Mouse (Mus musculus) embryonic fibroblast, embryonic 13.5 days (primary cell): ENCODE measurements around the gene Rph3a. TPM values are rescaled to one million over a fixed set of nuclear protein-coding genes. Genes with fewer than 3 reads are reported as not detected.
"Not testable (repeated sequence)": the region's sequence is repeated elsewhere in the genome, so short reads cannot be mapped to it uniquely, and the experiment has no call there.

ENCODE experiments used
- H3K27ac ChIP-seq: 2 replicates; pipeline ENCODE4 v1.5.1; 2012; ENCODE audit warnings: low read length, control low read depth, inconsistent platforms; ENCODE audit not compliant: insufficient read depth
- H3K4me1 ChIP-seq: 2 replicates; pipeline ENCODE4 v1.6.1; 2011; ENCODE audit warnings: low read length; ENCODE audit not compliant: control insufficient read depth, insufficient read depth
- H3K4me3 ChIP-seq: 2 replicates; pipeline ENCODE4 v1.5.1; 2011; ENCODE audit warnings: mild to moderate bottlenecking, control low read depth, low read length; ENCODE audit not compliant: insufficient read depth
- CTCF ChIP-seq: IDR thresholded peaks from 2 replicates; pipeline ENCODE4 v1.5.1; 2011; ENCODE audit warnings: mild to moderate bottlenecking, control low read depth, low read length, moderate library complexity, borderline replicate concordance; ENCODE audit not compliant: insufficient read depth
- POLR2A ChIP-seq: IDR thresholded peaks from 2 replicates; pipeline ENCODE4 v1.6.1; 2011; ENCODE audit warnings: low read depth, mild to moderate bottlenecking, control low read depth, low read length, moderate library complexity
- polyA plus RNA-seq: library from polyadenylated mRNA; stranded (reverse); fragments of >200 nt; gene quantifications from 2 replicates; pipeline ENCODE4 v1.2.4, GENCODE M21; 2011; ENCODE audit warnings: low read depth; ENCODE audit not compliant: missing spikeins, insufficient read length

The Rph3a gene
- polyA plus RNA-seq, 1 experiment: not detected

DNA sequence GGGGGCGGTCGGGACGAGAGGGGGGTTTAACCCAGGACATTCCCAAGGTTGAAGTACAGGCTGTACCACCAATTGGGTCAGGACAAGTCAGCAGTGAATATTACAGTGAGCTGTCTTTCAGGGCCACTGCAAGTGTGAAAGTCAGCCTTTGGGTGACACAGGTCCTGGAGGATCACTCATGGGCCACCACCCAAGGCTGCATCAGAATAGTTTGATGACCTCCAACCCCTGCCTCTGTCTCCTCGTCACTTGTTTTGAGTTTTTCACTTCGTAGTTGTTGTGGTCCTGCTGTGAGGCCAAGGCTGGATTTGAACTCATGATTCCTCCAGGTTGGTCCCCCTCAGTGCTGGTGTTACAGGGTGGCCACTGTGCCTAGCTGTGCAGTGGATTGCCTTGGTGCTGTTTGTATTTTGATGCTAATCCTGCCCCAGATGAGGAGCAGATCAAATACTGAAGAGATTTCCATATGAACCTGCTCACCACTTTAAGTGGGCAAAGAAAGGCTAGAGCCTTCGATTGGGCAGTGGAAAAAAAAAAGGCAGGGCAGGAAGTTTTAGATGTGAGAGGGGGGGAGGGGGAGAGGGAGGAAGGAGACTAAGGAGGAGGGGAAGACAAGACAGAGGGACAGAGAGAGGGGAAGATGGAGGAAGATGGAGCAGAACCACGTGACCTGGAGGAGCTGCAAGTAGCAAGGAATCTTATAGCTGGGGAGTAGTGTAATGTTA is 101.5 kb downstream of the Rph3a start:
- no peak for TF ChIP-seq CTCF
- no peak for TF ChIP-seq POLR2A
- Histone ChIP-seq H3K27ac (no peak overlapping the region), H3K4me1 (no peaks in the 10 kb centered on the region), H3K4me3 (no peak overlapping the region)

DNA sequence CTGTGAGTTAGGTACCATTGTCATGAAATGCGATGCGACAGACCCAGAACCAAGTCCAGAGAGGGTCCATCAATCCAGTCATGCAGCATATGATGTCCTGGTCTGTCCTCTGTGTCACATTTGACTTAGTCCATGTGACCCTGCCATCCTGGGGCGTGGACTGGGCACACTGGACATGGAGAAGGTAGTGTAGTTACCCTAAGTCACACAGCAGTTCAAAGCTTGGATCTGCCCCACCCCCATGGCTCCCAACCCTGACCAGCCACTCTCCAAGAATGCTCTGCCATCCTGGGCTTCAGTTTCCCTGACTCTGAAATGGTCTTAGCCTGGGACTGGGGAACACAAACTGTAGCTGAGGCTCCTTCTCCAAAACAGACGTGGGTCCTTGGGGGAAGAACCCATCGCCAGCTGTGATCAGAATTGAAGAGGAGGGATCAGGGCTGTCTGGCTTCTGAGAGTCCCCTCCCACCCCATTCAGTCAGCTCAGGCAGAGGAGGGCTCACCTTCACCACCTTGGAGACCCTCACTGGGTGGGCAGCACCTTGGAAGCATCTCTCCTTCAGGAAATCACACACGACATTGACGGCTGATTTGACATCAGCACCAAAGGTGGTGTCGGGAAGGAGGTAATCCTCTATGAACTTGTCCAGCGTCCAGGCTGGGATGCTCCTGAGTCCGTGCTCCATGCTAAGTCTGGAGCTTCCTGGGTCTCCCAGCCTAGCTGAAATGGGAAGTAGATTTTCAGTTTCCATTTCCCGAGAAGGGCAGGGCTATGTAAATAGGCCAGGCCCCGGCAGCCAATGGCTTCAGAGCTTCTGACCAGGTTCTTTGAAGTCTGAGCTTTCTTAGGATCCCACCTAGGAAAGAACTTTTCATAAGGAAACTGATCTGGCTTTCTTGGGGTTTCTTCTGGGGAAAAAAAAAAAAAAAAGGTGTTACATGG is 102.8 kb downstream of the Rph3a start, which contains the start of gene Oas1a:
Gene Oas1a (minus strand): TSS at position 731 of the 943 bp plus-strand sequence.
- peak within 1 kb of the TSS; percentile 17; the same call in 1 of the 2 replicates for H3K4me3 ChIP-seq
- not testable (repeated sequence) for H3K4me1 ChIP-seq, H3K27ac ChIP-seq
- TF ChIP-seq POLR2A: 0 out of 2 replicates have a peak, but pooled peaks have one; percentile 21

DNA sequence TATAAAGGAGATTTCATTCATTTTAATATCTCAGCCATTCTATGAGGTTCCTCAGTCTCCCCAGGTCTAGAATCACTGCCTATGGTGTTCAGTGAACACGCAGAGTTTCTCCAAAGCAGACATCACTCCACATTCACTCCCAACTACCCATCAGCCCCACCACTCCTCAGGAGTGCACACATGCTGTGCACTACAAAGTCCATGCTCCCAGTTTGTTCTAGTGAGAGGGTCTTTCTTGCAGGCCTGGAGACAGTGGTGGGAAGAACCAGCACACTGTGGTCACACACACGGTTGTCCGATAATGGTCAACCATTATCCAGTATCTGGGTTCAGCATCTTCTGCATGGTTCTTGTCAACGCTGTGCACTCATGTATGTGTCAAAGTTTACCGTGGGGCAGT is 107.8 kb downstream of the Rph3a start:
- H3K27ac ChIP-seq: no peak overlapping the region
- H3K4me1 ChIP-seq: no peaks in the 10 kb centered on the region
- H3K4me3 ChIP-seq: no peak overlapping the region
- TF ChIP-seq POLR2A: no peak

DNA sequence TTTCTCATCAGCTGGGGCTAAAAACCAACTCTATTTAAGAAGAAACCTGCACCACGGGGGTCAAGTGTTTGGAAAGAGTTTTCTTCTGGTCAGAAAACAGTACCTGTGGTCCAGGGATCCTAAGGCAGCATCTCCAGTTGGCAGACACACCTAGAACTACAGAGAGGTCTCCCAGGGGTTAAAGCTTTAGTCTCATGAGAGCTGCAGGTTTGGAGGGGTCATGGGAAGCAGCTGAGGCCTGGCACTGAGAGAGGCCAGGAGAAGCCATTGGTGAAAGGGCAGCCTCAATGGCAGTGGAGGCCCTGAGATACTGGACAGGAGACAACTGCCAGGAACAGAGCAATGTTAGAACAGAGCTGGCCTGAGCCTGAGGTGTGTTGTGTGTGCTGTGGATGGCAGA is 109.2 kb downstream of the Rph3a start:
- TF ChIP-seq POLR2A (no peak), CTCF (no peak)
- no peak overlapping the region for H3K27ac ChIP-seq
- no peak overlapping the region for H3K4me3 ChIP-seq
- H3K4me1 ChIP-seq: no peaks in the 10 kb centered on the region

DNA sequence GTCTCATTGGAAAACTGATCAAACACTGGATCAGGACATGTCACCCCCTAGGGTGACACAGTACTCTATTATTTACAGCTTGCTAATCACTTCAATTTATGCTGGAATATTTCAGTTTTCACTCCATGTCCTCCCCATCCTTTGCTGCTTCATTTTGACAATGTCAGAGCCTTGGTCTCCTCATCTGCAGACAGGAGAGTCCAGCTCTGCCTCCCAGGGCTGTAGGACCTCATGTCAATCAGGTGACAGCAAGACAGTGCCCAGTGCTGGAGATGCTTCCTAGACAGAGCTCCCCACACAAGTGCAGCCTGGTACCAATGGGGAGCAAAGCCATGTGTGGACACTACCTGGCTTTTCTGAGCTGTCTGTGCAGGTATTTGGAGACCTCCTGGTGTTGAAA is 111.2 kb downstream of the Rph3a start:
- TF ChIP-seq POLR2A: no peak
- no peak for TF ChIP-seq CTCF
- no peaks in the 10 kb centered on the region for H3K4me1 ChIP-seq
- H3K4me3 ChIP-seq: no peak overlapping the region
- no peak overlapping the region for H3K27ac ChIP-seq

DNA sequence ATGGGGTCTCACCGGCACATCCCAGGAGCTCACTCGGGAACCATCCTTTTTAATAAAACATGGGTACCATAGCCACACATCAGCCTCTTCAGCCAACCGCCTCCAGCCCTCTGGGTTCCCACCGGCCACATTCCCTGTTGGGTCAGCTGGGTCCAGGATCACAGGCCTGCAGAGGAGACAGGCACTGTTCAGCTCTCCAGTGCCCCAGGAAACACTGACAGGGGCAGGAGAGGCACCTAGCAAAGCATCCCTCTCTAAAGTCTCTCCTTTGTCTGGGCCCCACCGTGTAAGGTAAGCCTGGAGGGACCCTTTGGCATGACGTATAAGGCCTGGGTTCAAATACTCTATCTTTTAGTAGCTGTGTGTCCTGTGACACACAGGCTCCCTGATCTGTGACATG is 111.6 kb downstream of the Rph3a start:
- TF ChIP-seq CTCF (no peak), POLR2A (no peak)
- Histone ChIP-seq H3K4me3 (no peak overlapping the region), H3K4me1 (no peaks in the 10 kb centered on the region), H3K27ac (no peak overlapping the region)

DNA sequence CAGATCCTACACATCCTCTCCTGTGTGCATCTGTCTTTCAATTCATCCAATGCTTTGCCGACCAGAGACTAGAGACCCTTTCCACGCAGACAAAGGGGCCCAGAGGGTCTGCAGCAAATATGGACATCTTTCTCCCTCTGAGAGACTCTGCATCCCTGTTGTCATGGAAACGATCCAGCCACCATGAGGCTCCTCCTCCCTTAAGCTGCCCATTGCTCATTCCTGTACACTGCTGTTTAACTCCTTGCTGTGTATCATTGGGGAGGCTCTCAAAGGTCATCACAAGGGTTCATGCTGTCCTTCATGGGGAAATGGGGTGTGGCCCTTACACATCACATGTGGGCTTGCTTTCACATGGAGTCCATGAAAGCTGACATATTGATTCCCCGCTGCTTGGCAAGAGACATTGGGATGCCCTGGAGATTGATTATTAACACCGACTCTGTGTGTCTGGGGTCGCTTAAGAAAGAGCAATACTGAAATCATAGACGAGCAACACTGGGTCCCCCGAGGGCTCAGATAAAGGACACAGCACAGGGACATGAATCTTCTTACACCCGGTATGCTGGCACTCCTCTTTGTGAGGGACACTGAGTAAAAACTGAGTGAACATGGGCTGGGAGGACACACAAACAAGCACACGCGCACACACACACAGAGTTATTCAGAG is 114.5 kb downstream of the Rph3a start:
- TF ChIP-seq POLR2A (no peak), CTCF (no peak)
- no peak overlapping the region for H3K27ac ChIP-seq
- no peak overlapping the region for H3K4me3 ChIP-seq
- H3K4me1 ChIP-seq: no peaks in the 10 kb centered on the region

DNA sequence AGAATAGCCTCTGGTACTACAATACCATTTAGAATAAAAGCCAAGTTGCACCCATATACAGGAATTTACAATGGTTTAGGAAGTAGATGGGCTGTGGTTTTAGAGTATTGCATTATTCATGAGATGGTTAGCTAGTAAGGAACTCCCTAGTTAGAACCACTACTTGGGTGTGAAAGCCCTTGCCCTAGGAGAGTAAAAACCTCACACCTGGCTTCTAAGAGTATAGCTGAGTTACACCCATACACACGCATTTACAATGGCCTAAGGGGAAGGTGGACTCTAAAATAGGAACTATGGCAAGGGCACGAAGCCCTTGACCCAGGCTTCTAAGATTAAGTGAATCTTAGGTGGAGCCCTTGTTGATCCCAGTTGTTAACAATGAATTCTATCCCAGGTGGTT is 115.2 kb downstream of the Rph3a start:
- not testable (repeated sequence) for H3K4me3 ChIP-seq, H3K27ac ChIP-seq, H3K4me1 ChIP-seq

DNA sequence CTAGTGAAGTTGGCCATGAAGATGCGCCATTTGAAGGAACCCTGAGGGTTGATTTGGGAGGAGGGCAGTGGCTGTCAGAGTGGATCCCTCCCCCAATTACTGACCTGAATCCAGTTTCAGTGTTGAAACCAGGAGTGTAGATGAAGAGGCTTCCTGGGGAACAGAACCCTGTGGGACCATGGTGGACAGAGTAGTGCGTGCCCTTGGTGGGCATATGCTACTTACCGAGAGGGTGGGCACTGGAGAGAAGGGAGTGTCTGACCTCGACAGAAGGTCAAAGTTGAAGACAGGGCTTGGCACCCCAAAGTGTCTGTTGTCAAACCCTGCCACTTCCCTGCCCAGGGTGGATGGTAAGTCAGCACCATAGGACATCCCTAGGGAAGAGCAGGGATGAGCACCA is 116.0 kb downstream of the Rph3a start:
- not testable (repeated sequence) for H3K27ac ChIP-seq, H3K4me3 ChIP-seq, H3K4me1 ChIP-seq

DNA sequence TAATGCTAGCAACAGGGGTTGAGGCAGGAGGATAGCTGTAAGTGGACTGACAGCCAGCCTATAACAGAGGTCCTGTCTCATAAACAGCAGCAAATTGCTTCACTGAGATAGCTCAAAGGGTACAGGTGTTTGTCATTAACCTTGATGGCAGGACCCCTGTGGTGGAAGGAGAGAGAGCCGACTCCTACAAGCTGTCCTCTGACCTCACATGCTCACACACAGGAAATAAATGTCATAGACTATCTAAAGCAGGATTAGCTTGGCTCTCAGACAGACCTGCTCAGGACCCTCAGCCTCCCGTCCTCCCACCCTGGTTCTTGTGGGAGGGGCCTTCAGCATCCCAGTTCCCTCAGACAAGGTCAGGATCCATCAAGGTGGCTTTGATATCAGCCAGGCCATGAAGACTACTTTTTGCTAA is 117.6 kb downstream of the Rph3a start:
- Histone ChIP-seq H3K4me1 (no peaks in the 10 kb centered on the region), H3K27ac (no peak overlapping the region), H3K4me3 (no peak overlapping the region)
- TF ChIP-seq POLR2A (no peak), CTCF (no peak)

DNA sequence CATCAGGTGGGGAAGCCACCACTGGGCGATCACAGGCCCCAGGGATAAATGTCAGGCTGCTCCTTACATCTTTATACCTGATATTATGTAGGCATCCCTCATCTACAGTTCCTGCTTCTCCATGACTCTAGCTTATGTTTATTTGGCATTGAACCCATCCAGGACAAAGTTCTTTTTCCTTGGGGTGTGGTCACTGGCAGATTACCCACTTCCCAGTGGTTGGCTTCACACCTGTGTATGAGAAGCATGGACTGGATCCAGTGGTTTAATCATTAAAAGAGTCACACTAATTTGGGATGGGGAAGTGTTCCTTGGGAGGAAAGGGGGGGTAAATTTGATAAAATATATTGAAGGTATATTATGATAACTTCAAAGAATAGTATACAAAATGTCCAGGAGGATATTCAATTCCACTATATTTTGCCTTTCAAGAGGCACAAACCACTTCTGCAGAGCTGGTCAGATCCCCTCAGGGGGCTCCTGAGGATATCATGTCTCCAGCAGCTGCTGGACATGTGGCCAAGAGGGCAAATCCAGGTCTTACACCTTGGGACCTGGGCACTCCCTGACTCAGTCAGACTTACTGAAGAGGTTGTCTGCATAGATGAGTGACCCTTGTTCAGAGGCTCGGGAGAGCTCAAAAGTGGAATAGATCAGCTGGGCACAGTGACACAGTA is 118.2 kb downstream of the Rph3a start:
- H3K27ac ChIP-seq, H3K4me3 ChIP-seq, H3K4me1 ChIP-seq: not testable (repeated sequence)
